Mouse (Mus musculus) T-helper 1 cell (primary cell): ENCODE measurements around the gene Aars.
"Not testable (repeated sequence)": the region's sequence is repeated elsewhere in the genome, so short reads cannot be mapped to it uniquely, and the experiment has no call there.

Source experiments
- in situ Hi-C: fragments of 300-600 bp; cut with MboI, MseI; formaldehyde crosslinking; loops from one replicate; pipeline ENCODE4 v1.15.1; 2025; ENCODE audit warnings: high pct_unique_total_duplicates

The Aars gene

DNA sequence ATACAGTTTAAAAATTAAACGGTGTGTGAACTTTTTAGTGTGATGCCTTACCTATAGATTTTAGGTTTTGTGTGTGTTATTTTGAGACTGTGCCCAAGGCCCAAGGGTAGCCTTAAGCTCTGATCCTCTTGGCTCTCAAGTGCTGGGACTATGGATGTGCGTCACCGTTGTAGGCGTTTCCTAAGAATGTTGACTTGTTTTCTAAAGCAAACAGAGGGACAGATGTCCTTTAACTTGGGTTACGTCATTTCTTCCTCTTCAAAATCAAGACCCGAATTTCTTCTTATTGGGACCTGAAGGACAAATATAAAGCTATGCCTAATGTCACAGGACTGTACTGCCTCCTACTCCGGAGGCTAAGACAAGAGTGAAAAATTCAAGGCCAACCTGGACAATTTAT lies at the start of gene Aars:
Gene Aars (plus strand): TSS at position 229 of the 400 bp plus-strand sequence.
- in situ Hi-C loops: no loop called here

DNA sequence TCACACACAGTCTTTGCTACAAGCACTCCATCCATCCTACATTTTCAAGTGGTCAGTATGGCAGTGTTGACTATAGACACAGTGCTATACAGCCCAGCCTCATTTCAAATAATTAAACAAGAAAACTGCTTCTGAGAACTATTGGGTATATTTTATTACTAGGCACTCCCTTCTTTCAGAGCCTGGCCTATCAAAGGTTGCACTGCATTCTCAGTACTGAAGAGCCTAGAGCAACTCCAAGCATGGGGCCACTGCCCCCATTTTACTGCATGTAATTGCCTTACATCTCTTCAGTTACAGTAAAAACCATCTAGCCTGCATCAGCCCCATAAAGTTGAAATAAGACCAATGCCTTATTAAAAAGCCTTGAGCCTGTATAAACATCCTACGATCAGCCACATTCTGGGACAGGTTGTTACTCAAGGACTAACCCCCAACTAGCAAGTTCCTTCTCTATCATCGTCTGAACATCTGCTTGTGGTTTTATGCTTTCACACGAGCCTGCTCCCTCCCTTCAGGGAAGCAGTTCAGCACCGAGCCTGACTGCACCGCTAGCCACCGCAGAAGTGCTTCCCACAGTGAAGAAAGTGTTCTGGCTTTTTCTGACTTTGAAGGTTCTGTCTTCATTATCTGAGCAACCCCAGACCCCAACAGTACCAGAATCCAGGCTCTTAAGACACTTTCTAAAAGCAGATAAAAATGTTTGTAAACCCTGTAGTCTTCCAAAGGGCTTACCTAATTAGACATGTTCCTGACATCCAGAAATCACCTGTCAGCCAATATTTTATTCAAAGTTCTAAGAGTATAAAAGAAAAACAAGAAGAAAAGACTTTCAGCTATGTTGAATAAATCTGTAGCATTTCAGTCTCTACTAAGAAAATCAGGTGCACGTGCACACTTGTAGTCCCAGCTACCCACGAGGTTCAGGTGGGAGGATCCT lies 44.9 kb upstream of the Aars start:
- in situ Hi-C loops: loop anchor here (5.0 to 10.0 kb wide), 2 partner anchors 64 to 143 kb away; partner anchors contain the start of genes Cog4 and Sf3b3

DNA sequence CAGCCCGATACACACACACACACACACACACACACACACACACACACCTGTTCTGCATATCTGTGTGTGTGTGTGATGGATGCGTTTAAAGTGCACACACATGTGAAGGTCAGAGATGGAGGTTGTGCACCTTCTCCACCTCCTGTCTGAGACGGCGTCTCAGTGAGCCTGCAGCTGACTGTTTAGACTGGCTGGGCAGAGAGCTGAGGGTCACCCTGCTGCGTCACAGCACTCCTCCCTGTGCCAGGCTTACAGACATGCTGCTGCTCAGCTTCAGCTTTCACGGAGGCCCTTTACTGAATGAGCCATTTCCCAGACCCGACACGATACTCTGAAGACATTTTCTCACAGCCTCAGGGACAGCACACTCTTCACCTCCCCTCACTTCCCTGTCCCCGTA lies 42.9 kb upstream of the Aars start:
- in situ Hi-C loops: no loop called here

DNA sequence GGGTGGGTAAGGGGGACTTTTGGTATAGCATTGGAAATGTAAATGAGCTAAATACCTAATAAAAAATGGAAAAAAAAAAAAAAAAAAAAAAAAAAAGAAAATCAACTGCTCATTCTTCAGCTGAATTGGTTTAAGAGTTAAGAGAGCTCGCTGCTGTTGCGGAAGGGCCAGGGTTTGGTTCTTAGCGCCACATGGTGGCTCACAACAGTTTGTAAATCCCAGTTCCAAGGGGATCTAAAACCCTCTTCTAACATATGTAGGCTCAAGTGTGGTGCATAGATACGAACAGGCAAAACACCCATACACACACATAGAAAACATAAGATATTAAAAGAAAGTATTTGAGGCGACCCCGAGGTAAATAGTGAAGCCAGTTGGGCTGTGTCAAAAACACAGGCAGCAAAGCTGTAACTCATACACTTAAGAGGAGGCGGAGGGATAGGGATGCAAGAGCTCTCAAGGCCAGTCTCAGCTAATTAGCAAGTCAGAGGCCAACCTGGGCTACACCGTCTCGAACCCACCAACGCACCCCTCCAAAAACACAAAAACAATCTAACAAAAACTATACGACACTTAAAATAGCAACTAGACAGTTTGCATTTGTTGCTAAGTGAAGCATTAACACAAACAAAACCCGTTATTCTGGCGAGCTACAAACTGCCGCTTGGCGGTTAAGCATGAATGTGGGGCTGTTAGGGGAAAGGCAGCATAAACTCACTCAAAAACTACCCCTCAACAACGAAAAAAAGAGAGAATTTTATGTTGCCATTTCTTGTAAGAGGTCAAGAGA lies 36.1 kb upstream of the Aars start:
- in situ Hi-C loops: no loop called here

DNA sequence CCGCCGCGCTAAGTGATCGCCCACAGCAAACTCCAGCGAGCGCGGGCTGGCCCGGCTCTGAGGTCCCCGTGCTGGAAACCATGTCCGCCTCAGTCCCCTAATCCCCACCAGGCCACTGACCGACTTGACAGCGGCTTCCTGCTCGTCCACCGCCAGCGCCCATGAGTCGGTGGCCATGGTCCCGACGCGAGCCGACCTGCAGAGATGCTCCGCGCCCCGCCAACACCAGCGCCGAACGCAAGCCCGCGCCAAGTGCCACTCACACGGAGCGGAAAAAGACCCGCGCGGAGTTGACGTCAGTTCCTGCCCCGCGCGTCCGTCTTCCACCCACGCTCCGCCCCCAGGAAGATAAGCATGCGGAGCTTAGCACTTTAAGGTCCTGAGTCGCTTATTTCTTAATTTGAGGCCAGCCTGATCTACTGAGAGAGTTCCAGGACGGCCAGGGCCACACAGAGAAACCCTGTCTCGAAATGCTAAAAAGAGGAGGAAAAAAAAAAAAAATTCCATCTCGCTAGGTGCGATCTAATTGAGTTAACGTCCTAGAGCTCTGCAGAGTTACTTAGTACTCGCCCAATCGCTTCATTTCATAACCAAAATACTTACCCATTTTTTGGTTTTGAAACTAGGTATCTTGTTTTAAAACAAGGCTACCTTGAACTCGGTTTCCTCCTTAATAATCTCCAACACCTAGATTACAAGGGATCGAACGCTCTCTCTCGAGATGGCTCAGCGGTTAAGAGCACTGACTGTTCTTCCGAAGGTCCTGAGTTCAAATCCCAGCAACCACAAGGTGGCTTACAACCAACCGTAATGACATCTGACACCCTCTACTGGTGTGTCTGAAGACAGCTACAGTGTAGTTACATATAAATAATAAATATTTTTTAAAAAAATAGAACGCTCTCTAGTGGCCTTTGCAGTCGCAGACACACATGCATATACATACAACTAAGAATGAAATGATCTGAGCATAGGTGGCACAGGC lies 35.1 kb upstream of the Aars start, which contains the start of gene Ddx19a:
Gene Ddx19a (minus strand): TSS at position 254 of the 985 bp plus-strand sequence.
- in situ Hi-C loops: no loop called here

DNA sequence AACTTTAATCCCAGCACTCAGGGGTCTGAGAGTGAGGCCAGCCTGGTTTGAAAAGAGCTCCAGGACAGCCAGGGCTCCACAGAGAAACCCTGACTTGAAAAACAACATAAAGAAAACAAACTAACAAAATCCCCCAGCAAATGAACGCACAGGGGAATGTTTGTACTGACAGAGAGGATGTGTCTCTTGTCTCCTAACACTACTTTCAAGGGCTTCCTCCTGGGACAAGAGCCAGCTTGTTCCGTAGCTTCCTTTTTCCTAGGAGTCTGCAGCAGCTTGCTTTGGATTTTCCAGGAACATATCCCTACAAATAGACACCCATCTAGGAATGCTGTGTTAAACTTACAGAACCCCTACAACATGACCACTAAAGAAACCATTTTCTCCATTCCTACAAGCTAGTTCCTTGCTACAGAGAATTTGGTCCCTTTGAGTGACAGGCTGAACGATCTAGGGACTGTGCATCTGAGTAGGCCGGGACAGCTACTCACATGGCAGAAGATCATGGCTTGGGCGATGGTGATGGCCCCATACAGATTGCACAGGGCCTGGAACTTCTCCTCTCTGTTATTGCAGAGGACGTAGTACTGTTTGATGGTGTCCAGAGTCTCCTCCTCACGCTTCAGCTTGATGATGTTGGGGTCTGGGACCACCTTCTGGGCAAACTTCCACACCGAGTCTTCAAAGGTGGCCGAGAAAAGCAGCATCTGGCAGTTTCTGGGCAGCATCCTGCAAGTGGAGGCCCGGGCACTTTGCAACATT lies 22.5 kb upstream of the Aars start:
- in situ Hi-C loops: not testable (repeated sequence)

DNA sequence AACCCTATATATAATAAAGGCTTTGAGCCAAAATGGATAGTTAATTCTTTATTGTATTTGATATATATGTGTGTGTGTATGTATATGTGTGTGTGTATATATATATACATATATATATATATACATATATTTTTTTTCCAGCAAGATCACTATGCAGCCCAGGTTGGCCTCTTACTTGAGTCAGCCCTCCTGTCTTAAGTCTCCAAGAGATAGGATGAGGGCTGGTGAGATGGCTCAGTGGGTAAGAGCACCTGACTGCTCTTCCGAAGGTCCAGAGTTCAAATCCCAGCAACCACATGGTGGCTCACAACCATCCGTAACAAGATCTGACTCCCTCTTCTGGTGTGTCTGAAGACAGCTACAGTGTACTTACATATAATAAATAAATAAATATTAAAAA lies 6.3 kb upstream of the Aars start:
- in situ Hi-C loops: not testable (repeated sequence)

DNA sequence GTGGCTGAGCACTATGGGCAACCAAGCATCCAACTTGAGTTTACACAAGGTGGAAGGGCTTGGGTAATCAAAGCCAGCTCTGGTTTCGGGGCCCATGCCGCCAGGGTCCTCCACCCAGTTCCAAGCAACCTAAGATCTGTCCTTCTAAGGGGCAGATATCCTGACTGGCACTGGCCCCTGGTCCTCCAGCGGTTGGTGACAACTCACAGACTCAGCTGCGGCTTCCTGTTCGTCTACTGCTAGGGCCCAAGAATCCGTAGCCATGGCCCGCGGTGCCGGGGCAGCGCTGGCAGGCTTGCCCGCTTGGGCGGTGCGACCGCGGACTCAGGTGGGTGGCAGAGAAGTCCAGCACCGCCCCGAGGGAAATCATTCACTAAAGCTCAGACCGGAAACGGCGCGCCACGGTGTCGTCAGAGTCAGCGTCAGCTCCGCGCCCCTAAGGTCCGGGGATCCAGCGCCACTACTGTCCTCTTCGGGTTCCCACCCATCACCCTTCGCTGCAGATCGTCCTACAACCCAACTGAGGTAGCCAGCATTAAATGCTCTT lies 5.5 kb upstream of the Aars start:
- in situ Hi-C loops: no loop called here

DNA sequence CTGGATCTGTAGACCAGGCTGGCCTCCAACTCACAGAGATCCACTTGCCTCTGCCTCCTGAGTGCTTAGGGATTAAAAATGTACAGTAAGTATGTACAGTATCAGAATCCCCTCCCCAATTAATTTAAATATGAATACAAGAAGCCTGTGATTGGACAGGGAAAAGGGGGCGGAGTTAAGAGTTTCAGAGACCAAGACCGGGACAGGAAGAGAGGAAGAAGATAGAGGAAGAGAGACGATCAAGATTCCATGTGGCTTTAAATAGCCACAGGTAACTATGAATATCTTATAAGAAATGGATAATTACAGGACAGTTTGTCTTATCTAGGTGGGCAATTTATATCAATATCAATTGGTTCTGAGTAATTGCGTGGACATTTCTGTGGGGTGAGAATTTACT lies 3.4 kb upstream of the Aars start:
- in situ Hi-C loops: no loop called here

DNA sequence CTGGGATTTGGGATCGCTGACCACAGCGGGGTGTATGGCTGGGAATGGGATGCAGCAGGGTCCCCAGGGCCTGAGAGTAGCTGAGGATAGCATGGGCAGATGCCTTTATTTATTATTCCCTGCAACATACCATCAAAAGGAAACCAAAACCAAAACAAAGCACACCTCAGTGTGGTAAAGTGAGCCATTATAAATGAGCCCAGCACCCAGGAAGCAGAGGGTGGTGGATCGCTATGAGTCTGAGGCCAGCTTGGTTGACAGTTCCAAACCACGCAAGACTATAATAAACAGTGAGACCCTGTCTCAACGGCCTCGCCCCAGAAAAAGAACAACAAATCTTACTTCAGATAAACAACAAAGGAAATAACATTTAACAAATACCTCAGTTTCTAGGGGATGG lies 2.9 kb upstream of the Aars start:
- in situ Hi-C loops: no loop called here

DNA sequence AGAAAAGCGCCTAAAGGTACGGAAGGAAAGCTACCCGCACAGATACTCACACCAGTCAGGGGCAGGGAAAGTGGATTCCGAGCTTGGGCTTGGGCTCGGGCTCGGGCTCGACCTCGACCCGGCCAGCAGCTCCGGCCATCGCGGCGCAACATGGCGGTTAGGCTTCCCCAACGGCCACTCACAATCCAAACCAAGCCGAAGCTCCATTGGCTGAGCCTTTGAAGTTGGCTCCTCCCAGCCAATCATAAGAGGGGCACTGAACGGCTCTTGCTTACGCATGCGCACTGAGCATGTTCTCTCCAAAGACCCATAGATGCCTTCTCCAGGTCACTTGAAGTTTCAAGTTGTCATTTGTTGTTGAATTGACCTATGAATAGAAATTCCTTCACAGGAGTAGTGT lies 1.4 kb upstream of the Aars start, which contains the start of gene Ddx19b:
Gene Ddx19b (minus strand): TSS at position 180 of the 400 bp plus-strand sequence.
- in situ Hi-C loops: no loop called here

DNA sequence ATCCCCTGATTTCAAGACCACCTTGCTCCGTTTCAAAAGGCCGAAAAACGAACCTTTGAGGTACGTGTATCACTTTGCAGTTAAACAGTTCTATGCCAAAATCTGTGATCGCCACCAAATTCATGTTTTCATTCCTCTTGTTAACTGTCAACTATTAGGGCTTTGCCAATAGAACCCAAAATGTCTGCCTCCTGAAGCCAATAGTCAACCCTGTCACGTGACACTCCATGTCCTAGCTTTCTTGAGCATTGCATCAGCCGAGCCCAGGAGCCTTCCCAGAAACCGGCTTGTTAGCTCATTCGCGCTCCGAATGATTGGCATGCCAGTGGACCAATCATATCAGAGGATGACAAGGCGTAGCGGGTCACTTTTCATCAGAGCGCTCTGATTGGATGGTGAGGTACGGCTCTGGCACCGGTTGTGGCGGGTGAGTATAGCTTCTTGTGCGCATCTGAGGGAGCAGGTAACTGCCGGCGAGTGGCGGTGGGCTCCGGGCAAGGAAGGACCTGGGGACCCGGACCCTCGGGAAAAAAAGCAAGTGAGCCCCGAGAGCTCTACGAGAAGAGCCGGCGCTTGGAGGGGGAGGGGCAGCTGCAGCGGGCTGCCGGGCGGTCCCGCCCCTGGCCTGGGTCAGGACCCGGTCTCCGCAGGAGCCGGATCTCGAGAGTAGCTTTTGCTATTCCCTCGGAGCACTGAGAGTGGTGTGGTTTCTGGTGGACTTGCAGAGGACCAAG lies 705 bp downstream of the Aars start:
- in situ Hi-C loops: no loop called here

DNA sequence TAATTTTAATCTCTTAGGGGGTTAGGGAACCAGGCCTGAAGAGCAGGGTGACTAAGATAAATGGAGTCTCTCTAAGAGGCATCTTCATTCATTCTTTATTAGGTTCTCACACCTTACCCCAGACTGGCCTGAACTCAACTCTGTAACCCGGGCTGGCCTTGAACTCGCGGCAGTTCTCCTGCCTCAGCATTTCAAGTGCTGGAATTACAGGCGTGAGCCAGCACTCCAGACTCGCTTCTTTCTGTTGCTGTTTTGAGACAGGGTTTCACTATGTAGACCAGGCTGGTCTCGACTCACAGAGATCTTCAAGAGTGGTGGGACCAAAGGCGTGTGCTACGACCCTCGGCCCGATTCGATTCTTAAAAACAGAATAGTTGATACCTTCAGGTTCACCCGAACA lies 1.3 kb downstream of the Aars start:
- in situ Hi-C loops: no loop called here

DNA sequence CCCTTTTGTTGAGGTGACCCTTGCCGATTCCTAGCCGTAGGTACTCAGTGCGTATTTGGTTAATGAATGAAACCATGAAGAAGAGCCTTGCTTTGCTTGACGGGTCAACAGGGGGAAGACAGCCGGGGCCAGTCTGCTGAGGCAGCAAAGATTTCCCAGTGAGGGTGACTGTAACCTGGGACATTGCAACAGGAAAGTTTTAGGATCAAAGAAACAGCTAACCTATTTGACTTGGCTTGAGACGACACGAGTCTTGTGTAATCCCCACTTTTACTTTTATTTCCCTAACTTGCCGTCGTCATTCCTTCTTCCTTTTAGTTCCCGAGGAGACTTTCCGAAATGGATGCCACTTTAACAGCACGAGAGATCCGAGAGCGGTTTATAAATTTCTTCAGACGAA lies 3.6 kb downstream of the Aars start:
- in situ Hi-C loops: no loop called here

DNA sequence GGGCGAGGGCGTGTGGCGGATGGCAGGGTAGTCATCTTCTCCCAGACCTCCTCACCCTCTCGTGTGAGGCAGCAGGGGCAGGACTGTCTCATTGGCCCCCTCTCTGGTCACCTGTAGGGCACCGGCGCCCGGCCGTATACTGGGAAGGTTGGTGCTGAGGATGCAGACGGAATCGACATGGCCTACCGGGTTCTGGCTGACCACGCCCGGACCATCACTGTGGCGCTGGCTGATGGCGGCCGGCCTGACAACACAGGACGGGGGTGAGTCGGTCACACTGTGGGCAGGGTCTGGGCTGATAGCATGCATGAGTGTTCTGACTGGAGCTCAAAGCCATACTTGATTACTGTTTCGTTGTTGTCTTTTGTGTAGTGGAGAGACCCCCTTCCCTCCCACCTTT lies 9.6 kb downstream of the Aars start:
- in situ Hi-C loops: no loop called here

DNA sequence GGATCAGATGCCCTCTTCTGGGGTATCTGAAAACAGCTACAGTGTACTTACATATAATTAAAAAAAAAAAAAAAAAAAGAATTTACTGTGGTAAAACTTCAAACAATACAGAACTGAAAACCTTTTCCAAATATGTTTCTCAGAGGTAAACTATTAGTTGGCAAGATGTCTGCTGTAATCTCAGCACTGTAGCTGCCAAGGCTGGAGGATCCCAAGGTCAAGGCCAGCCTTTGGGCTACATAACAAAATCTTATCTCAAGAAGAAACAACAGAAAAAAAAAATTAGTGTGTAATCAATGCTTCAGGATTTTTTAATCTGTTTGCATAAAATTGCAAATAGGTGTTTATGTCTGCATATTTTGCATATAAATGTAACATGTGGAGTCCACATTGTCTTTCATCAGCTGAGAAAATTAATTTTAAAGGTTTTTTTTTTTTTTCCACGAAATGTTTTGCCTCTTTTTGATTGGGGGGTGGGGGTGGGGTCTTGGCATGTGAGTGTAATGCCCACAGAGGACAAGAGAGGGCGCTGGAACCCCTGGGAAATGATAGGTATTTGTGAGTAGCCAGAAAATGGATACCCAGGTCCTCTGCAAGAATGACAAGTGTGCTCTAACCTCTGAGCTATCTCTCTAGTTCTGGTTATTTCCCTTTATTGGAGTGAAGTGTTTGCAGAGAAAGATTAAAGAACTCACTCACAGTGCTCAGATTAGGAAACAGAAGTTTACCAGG lies 11.2 kb downstream of the Aars start:
- in situ Hi-C loops: no loop called here

DNA sequence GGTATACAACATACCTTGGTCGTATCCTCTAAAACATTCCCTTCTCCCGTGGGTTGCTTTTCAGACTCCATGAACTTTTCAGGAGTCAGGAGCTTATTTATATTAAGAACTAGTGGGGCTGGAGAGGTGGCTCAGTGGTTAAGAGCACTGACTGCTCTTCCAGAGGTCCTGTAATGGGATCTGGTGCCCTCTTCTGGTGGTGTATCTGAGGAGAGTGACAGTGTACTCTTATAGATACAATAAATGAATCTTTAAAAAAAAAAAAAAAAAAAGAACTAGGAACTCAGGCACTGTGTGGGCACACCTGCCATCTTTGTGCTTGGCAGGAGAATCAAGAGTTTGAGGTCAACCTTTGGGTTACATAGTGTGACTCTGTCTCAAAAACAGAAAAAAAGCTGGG lies 15.8 kb downstream of the Aars start:
- in situ Hi-C loops: no loop called here

DNA sequence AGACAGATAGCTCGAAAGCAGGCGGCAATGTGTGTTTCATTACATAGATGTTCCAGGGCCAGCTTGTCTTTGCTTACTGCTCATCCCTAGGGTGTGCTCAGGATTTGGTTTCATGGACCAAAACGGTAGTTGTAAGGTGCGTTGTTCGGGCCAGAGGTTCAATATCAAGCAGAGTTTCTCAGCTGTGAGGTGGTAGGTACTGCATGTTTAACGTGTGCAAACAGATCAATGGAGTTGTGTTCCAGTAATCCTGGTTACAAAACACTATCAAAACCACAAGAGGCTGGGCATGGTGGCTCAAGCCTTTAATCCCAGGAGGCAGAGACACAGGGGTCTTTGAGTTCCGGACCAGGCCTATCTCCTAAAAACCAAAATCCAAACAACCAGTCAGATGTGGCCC lies 16.2 kb downstream of the Aars start:
- in situ Hi-C loops: no loop called here
